Mouse (Mus musculus) liver, adult 2 months (tissue): ENCODE data around the gene Plaur.

ENCODE experiments used
- CTCF ChIP-seq: fragments of 200-500 bp; IDR thresholded peaks from 2 replicates; pipeline ENCODE4 v1.5.1; 2011; ENCODE audit warnings: low read depth, low read length, control low read depth
- POLR2A ChIP-seq: fragments of 200-500 bp; IDR thresholded peaks from 2 replicates; pipeline ENCODE4 v1.6.1; 2011; ENCODE audit warnings: low read length, control low read depth; ENCODE audit not compliant: insufficient read depth; ENCODE audit errors: extremely low read depth

DNA sequence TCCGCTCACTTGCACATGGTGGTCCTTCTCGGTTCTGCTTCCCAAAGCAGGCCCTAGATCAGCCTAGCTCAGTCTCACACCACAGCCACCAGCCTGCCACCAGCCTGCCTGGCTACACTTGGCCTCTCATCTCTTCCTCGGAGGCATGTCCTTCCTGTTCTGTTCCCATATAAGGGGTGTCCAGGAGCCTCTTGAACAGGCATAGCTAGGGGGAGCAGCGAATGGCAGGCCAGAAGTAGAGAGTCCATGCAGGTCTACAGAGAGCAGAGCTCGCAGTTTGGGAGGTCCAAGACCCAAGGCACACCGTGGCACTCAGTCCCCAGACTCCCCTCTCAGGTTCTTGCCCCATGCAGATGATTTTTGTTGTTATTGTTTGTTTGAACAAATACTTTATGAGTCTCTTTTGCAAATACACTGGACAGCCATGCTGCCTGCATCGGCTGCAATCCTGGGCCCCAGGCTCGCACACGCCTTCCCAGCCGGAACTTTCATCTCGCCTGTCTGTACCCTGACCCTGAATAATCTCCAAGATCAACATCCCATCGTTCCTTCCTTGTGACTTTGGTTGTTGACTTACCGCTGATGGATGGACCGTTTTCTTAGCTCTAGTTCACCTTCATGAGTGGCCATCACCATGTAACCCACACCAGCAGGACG, 39.0 kb upstream of the Plaur start:
- TF ChIP-seq POLR2A (no peak), CTCF (no peak)
